Mouse (Mus musculus): Measurements from ENCODE around the gene Gm9376.

DNA sequence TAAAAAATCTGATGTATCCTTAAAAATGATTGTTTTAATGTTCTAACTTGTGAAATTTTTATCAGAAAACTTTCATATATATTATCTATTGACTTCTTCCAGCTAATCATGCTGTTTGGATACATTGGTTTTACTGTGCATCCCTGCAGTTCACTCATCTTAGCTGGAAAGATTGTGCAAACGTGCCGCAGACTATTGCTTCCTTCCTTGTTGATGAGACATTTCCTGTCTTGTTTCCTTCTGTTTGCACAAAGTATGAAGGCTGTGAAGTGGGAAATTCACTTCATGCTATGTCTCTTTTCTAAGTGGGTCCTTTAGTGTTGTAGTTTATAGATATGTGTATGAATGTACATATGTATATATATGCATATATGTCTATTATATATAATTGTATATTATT, 25.3 kb upstream of the Gm9376 start:
- TF ChIP-seq HCFC1 (IDR thresholded peaks at IDR 0.05; ENCODE audit: borderline replicate concordance, insufficient read depth, low read length) (no peak), ZC3H11A (IDR thresholded peaks at IDR 0.05; ENCODE audit: borderline replicate concordance, low read depth, low read length) (no peak)

All from ES-E14 (cell line).